Mouse (Mus musculus) megakaryocyte progenitor cell, adult 5-6 weeks (primary cell): Measurements from ENCODE around the gene Sned1. TPM values are rescaled to one million over a fixed set of nuclear protein-coding genes. Genes with fewer than 3 reads are reported as not detected.
"Not testable (repeated sequence)": the region's sequence is repeated elsewhere in the genome, so short reads cannot be mapped to it uniquely, and the experiment has no call there.

Experiments used
- ATAC-seq: replicated peaks from 2 replicates; pipeline ENCODE4 v1.8.0; 2016; ENCODE audit warnings: mild to moderate bottlenecking, moderate TSS enrichment, inconsistent platforms; ENCODE audit not compliant: poor library complexity
- total RNA-seq, 2 experiments: library from RNA; stranded (forward) in 1 of 2; stranded (reverse) in 1 of 2; fragments of 157-497, 149-512 nt in 1 of 2; fragments of 200-1000 nt in 1 of 2; gene quantifications; 2 replicates each; pipeline versions ENCODE4 v1.2.3 to v1.2.4; 2015 to 2017

Sned1 gene
- total RNA-seq, 2 experiments from 2014 or later: 0.17 to 0.44 TPM

- no peak for ATAC-seq
Observed at GRCm38 (mm10) chr1:93227976-93228365, 7.7 kb upstream of the Sned1 start.

DNA sequence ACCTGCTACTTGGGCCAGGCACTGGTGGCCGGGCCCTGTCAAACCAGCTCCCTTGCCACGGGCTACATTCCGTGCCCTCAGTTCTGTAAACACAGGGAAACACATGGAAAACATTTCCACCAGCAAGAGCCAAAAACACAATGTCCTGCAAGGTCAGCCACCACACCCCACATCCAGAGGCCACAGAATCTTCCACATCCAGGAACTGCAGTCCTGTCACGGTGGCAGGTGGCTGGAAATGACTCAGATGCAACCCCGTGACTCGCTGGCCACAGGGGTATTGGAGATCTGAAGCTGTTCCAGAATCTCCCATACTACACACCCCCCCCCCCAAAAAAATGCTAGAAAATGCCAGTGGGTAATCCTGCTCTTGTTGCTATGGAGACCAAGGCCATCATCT is 6.4 kb upstream of the Sned1 start:
- ATAC-seq: no peak

DNA sequence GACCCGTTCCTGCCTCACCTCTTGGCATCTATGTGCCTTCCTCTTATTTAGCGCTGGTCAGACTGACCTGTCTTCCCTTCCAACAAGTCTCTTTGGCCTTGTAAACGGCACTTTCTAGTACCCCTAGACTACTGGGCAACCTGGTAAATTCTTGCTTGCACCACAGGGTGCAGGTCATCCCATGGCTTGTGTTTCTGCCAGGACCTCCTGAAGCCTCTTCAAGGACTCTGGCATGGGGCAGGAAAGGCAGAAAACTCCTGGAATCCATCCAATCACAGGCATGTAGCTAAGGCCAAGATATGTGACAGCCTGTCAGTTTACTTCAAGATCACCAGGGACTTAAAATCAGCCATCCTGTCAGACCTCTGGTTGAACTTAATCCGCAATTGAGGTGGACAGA is 6.0 kb upstream of the Sned1 start:
- no peak for ATAC-seq

DNA sequence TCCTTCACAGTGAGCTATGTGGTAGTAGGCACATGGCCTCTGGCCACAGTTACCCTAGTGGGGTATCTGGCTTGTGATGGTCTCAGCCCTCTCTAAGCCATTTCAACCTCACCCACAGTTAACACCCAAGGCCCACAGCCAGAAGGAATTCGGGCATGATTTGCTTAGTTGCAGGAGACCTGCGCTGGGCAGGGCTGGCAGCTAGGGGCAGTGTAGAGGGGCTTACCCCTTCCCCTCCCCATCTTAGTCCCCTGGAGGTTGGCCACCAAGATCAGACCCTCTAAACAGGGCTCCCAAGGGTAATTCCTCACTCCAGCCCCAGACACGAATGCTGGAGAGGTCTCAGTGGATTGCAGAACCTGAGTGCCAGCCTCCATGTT is 894 bp downstream of the Sned1 start:
- peak; percentile 37; the same call in 1 of the 2 replicates for ATAC-seq

DNA sequence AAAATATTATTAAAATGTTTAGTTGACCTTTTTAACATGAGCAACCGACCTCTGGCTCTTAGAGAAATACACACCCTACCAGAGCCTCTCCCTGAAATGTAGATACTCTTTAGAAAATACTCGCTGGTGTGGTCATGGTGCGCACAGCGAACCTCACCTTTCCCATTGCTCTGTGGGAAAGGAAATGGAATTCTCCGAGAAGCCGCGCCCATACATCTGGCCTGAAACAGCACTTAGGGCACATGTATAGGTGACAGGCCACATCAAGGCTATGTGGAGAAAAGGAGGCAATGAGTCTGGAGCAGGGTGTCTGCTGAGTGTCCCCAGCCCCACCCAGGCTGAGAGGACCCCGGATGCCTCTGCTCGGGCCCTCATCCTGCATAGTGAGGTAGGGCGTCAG is 2.0 kb downstream of the Sned1 start:
- no peak for ATAC-seq

DNA sequence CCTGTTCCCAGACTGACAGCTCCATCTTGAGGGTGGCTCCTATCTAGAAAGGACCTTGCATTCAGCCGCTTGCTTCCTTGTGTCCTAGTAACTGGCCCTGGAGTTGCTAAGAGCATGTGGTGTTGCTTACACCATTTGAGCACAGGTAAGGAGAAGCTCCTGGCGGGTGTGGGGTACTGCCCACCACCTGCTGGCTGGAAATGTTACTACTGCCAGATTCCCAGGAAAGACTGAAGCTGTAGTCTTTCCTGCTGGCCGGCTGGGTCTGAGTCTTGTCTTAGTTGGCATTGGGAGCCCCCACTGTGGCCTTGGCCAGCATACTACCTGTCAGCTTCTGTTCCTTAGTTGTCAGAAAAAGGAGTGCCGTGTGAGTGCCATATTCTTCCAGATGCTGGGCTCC is 2.6 kb downstream of the Sned1 start:
- no peak for ATAC-seq

DNA sequence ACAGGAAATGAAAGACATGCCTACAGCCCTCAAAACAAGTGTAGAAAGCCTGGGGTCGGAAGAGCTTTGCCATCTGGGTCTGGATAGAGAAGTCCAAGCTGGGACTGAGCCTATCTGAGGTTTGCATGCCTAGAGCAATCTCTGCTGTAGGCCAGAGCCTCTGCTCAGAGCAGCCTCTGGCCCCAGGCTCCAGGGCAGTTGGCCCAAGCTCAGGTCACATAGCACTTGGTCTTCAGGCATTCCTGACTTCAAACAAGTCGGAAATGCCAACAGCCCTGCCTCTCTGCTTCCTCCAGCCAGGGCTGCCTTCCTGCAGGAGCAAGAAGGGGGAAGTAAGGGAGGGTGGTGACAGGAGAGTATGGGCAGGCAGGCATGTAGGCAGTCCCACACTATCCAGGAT is 10.3 kb downstream of the Sned1 start:
- ATAC-seq: no peak

GRCm38 (mm10) chr1:93252586-93252985 is 16.9 kb downstream of the Sned1 start:
- no peak for ATAC-seq

DNA sequence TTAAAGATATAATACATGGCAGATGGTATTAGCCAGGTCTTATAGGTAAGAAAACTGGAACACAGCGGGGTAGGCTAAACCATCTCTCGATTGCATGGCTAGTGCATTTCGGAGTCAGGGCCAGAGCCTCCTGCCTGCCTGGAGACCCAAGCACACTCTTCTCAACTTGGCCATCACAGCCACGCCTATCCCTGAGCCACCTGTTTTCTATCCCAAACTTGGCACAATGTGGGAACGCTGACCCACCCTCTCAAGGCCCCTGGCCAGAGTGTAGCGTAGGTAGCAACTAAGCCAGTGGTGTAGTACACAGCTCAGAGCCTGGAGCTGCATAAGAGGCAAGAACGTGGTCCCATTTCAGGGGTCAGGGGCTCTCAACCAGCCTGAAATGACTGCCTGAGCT is 20.1 kb downstream of the Sned1 start:
- ATAC-seq: no peak

- no peak for ATAC-seq
Observed at GRCm38 (mm10) chr1:93257560-93257959, 21.9 kb downstream of the Sned1 start.

DNA sequence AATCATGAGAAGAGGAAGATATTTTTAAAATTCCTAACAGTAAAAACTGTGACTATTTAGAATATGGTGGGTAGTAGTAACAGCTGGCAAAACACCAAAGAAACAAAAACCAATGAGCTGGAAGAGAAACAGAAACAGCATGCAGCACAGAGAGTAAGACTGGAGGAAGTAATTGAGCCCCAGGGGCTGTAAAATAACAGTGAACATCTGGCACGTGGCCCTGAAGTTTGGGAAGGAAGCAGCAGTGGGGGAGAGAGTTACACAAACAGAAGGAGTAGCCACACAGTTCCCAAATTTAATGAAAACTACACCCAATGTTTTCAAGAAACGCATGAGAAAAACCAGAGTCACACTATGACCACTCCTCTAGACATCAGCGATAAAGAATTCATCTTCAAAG is 31.6 kb downstream of the Sned1 start:
- ATAC-seq: no peak

GRCm38 (mm10) chr1:93268246-93268645 is 32.6 kb downstream of the Sned1 start:
- ATAC-seq: no peak

DNA sequence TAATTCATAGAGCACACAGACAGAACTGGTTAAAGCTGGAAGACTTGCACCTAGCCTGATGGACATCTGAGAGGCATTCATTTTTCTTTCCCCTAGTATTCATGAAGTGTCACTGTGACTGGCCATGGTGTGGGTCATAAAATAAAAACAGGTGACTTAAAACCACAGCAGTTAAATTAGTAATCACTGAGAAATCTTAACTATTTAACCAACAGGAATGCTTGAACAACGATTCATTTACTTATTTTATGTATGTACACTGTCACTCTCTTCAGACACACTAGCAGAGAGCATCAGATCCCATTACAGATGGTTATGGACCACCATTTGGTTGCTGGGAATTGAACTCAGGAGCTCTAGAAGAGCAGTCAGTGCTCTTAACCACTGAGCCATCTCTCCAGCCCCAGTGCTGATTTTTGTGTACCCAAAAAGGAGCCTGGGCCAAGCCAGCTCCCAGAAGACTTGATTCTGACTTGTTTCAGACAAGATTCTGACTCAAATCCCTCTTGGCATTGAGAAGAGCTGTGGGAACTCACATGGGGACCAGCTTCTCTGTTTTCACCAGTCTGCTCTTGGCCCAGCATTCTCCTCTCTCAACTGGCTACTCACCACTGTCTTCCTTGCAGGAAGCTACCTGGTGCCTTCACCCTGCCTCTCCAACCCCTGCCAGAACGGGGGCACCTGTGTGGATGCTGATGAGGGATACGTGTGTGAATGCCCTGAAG is 35.0 kb downstream of the Sned1 start:
- ATAC-seq: no peak

DNA sequence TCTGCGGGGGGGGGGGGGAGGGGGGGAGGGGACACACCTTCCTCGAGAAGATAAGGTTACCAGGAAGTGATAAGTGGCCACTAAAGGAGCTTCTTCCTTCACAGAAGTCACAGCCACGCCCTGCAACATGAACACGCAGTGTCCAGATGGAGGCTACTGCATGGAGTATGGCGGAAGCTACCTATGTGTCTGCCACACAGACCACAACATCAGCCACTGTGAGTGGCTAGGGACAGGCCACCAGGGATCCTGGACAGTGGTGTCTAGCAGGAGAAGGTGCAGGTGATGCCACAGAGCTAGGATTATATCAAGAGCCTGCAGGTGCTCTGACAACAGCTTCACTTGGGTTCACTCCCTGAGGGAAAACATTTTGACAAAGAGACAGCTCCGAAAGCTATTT is 36.1 kb downstream of the Sned1 start:
- ATAC-seq: no peak

DNA sequence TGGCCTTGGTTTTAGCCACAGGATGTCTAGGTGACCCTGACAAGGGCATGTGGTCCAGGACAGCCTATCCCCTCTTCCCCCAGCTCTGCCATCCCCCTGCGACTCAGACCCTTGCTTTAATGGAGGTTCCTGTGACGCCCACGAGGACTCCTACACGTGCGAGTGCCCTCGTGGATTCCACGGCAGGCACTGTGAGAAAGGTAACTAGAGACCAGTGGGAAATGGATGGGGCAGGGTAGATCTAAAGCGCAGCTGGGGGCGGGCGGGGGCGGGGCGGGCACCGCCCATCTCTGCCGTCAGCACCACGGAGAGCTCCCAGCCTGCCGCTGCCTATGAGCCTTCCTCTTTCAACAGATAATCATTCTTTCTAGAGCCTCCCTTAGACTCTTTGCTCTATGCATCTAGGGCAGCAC is 36.8 kb downstream of the Sned1 start:
- peak; percentile 97 for ATAC-seq

DNA sequence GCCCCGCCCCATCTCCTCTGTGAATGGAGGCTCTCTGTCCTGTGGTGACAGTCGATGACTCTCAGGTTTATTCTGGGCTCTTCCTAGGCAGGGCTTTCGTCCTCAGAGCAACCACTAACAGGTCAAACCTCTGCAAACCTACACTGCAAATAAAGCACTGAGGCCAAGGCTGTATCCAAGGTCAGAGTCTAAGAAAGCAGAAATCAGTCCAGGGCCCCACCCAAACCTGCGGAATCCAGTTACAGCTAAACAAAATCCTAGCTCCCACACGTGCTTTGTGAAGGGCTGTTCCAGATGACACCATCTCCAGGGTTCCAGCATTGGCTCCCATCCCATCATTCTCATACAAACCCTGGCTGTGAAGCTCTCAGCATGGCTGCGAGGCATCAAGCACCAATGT is 39.9 kb downstream of the Sned1 start:
- no peak for ATAC-seq

GRCm38 (mm10) chr1:93277041-93277440 is 41.4 kb downstream of the Sned1 start:
- ATAC-seq: no peak

- ATAC-seq: peak; percentile 68
Observed at GRCm38 (mm10) chr1:93289678-93290214, 54.1 kb downstream of the Sned1 start.

DNA sequence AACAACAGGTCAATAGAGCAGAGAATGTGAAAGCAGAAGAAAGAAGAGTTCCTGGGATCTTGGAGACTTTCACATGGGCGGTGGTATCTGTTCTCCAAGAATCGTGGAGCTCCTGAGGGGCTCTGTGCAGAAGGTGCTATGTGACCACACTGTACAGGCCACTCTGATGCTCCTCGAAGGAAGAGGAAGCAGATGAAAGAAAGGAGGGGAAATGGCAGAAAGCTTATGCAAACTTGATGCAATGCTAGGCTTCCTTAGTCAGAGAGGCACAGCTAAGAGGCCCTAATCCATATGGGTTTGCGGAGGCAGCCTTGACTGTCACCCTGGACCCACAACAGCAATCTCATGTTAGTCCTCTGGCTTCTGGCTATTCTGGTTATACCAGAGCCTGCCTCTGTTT is 55.3 kb downstream of the Sned1 start:
- ATAC-seq: peak; percentile 81

DNA sequence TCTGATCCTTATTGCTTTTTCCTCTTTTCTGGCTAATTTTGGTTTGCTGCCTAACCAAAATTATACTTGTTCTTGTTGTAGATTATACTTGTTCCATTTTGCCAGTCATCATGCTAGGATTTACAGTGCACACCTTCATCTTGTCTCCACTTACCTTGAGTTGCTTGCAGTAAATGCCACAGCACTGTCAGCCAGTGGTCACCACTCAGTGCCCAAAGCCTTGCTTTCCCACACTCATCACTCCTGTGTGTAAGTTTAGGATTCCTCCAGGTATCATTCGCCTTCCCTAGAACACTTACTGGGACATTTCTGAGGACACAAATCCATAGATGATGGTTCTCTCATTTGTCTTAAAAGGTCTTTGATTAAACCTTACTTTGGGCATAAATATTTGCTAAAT is 56.0 kb downstream of the Sned1 start:
- ATAC-seq: no peak

DNA sequence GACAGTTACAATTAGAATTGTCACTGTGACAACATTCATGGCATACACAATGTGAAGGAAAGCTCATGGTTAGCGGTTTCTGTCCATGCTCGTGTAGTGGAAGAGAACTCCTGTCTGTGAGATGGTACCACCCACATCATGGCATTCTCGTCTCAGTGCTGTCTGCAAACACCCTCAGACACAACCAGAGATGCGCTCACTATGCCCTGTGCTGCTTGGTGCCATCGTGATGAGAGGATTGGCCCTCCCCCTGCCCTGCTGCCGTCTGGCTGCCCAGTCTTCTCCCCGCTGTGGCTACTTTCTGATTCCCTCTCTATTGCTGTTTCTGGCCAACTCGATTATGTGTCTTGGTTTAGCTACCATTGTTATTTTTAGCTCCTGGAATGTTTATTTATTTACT is 56.4 kb downstream of the Sned1 start:
- ATAC-seq: no peak

DNA sequence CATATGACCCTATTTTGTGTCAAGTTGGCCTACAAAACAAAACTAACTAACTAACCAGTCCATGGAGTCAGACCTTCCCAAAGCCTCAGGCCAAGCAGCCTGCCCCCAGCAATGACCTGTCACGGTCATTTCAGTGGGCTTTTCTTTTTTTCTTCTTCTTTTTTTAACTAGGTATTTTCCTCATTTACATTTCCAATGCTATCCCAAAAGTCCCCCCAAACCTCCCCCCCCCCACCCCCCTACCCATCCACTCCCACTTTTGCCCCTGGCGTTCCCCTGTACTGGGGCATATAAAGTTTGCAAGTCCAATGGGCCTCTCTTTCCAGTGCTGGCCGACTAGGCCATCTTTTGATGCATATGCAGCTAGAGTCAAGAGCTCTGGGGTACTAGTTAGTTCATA is 58.9 kb downstream of the Sned1 start:
- ATAC-seq: not testable (repeated sequence)

- no peak for ATAC-seq
Observed at GRCm38 (mm10) chr1:93299791-93300190, 64.2 kb downstream of the Sned1 start.
